ENCODE assay signal across 16 mouse cellular contexts in genomic region chr6:112093300-112093699, GRCm38 (mm10).
DNase-seq lines count a peak whose midpoint lies in the region; ATAC-seq and TF ChIP-seq lines count a peak whose summit lies in the region.
"Had no signal": no experiment of that assay in that cellular context is flagged by ENCODE, and none has a peak within 500 bp of the region (broad histone marks: within the 10 kb centered on the region; RNA-seq: fewer than 3 reads in every experiment).

No protein-coding gene starts in this region.

- H3K4me2 ChIP-seq in forebrain, embryonic 15.5 days (replicated peaks): no peak overlapping the region
- H3K4me2 ChIP-seq in forebrain, embryonic 16.5 days (ENCODE audit: low read length): no peak overlapping the region
- no peak overlapping the region for H3K4me2 ChIP-seq in embryonic facial prominence, embryonic 11.5 days (ENCODE audit: low read depth, low read length)
- H3K4me2 ChIP-seq: heart, embryonic 12.5 days; midbrain, embryonic 15.5 days; neural tube, embryonic 12.5 days had no signal

- no peaks in the 10 kb centered on the region for H3K27me3 ChIP-seq in forebrain, embryonic 15.5 days
- H3K27me3 ChIP-seq in forebrain, embryonic 16.5 days (replicated peaks; ENCODE audit: control insufficient read depth, insufficient read depth, low read length): no peaks in the 10 kb centered on the region
- no peaks in the 10 kb centered on the region for H3K27me3 ChIP-seq in embryonic facial prominence, embryonic 11.5 days (ENCODE audit: control insufficient read depth, insufficient read depth, low read length)
- H3K27me3 ChIP-seq: heart, embryonic 12.5 days; midbrain, embryonic 15.5 days; neural tube, embryonic 12.5 days had no signal

- no peaks in the 10 kb centered on the region for H3K36me3 ChIP-seq in forebrain, embryonic 15.5 days
- H3K36me3 ChIP-seq in forebrain, embryonic 16.5 days (ENCODE audit: control insufficient read depth, insufficient read depth): no peaks in the 10 kb centered on the region
- no peaks in the 10 kb centered on the region for H3K36me3 ChIP-seq in embryonic facial prominence, embryonic 11.5 days (replicated peaks; ENCODE audit: control insufficient read depth, insufficient read depth, low read depth, low read length)
- H3K36me3 ChIP-seq: heart, embryonic 12.5 days; midbrain, embryonic 15.5 days; neural tube, embryonic 12.5 days had no signal

- no peaks in the 10 kb centered on the region for H3K9me3 ChIP-seq in forebrain, embryonic 15.5 days
- H3K9me3 ChIP-seq in forebrain, embryonic 16.5 days (ENCODE audit: control insufficient read depth, low read length): no peaks in the 10 kb centered on the region
- H3K9me3 ChIP-seq in embryonic facial prominence, embryonic 11.5 days (replicated peaks; ENCODE audit: control insufficient read depth, low read length): no peaks in the 10 kb centered on the region
- H3K9me3 ChIP-seq: heart, embryonic 12.5 days; midbrain, embryonic 15.5 days; neural tube, embryonic 12.5 days had no signal

- intact Hi-C loops in left cerebral cortex, adult 2 months (cut with DNase I): loop anchor here (10.0 kb wide), 1 partner anchor 1538 kb away; no protein-coding TSS in a partner anchor
- intact Hi-C loops in heart, postnatal 25 days (cut with DNase I): no loop called here

- H3K9ac ChIP-seq in forebrain, embryonic 15.5 days (replicated peaks): no peak overlapping the region
- H3K9ac ChIP-seq in forebrain, embryonic 16.5 days (replicated peaks; ENCODE audit: low read depth, low read length): no peak overlapping the region
- H3K9ac ChIP-seq in embryonic facial prominence, embryonic 11.5 days (replicated peaks; ENCODE audit: low read length): no peak overlapping the region
- H3K9ac ChIP-seq: heart, embryonic 12.5 days; liver, embryonic 14.5 days; midbrain, embryonic 15.5 days; neural tube, embryonic 12.5 days had no signal

- WGBS in forebrain, embryonic 15.5 days: 85% methylated on average over 3 of the region's 3 CpGs
- WGBS in forebrain, embryonic 16.5 days: 85% methylated on average over 3 of the region's 3 CpGs
- 75% methylated on average over 3 of the region's 3 CpGs for WGBS in embryonic facial prominence, embryonic 11.5 days

- 0 out of 2 replicates have a peak, but pooled peaks have one; percentile 46 for ATAC-seq in forebrain, embryonic 15.5 days (replicated peaks)
- no peak for ATAC-seq in forebrain, embryonic 16.5 days
- no peak for ATAC-seq in embryonic facial prominence, embryonic 11.5 days (replicated peaks; ENCODE audit: insufficient number of reproducible peaks, low FRiP score, low TSS enrichment, low read depth)
- no peak for ATAC-seq in CD4-positive, CD25-positive, alpha-beta regulatory T cell, adult 4 months
- ATAC-seq: midbrain, embryonic 15.5 days had no signal

- H3K4me3 ChIP-seq in forebrain, embryonic 15.5 days: no peak overlapping the region
- H3K4me3 ChIP-seq in forebrain, embryonic 16.5 days (replicated peaks; ENCODE audit: low read length): no peak overlapping the region
- H3K4me3 ChIP-seq in left cerebral cortex, adult 2 months: no peak overlapping the region
- no peak overlapping the region for H3K4me3 ChIP-seq in embryonic facial prominence, embryonic 11.5 days (ENCODE audit: low read depth, low read length)
- H3K4me3 ChIP-seq: heart, embryonic 12.5 days; midbrain, embryonic 15.5 days; neural tube, embryonic 12.5 days had no signal

- no peak overlapping the region for H3K27ac ChIP-seq in forebrain, embryonic 15.5 days (replicated peaks)
- no peak overlapping the region for H3K27ac ChIP-seq in forebrain, embryonic 16.5 days (ENCODE audit: low read length)
- no peak overlapping the region for H3K27ac ChIP-seq in left cerebral cortex, adult 2 months
- H3K27ac ChIP-seq in embryonic facial prominence, embryonic 11.5 days (replicated peaks; ENCODE audit: low read depth, low read length): no peak overlapping the region
- H3K27ac ChIP-seq: liver, embryonic 14.5 days; midbrain, embryonic 15.5 days; neural tube, embryonic 12.5 days had no signal

- no peaks in the 10 kb centered on the region for H3K4me1 ChIP-seq in forebrain, embryonic 15.5 days
- no peaks in the 10 kb centered on the region for H3K4me1 ChIP-seq in forebrain, embryonic 16.5 days (replicated peaks; ENCODE audit: control insufficient read depth, insufficient read depth, low read length)
- no peaks in the 10 kb centered on the region for H3K4me1 ChIP-seq in embryonic facial prominence, embryonic 11.5 days (ENCODE audit: control insufficient read depth, insufficient read depth, low read length)
- H3K4me1 ChIP-seq: heart, embryonic 12.5 days; midbrain, embryonic 15.5 days; neural tube, embryonic 12.5 days had no signal

- DNase-seq in left cerebral cortex, adult 2 months (ENCODE audit: extremely low spot score in 1 of 2, low spot score in 2 of 2): no peak
- no peak for DNase-seq in left cerebral cortex, adult 9 months (ENCODE audit: low spot score in 2 of 2)
- DNase-seq in ES-CJ7 (ENCODE audit: low read depth, low spot score): peak; percentile 12
- DNase-seq in embryonic facial prominence, embryonic 11.5 days (ENCODE audit: low spot score): peak; percentile 19
- no peak for DNase-seq in heart, postnatal 25 days (ENCODE audit: low spot score)
- DNase-seq: adrenal gland, postnatal 25 days; gastrocnemius, postnatal 25 days; kidney, adult 18-20 months; lung, postnatal 4 days had no signal

- peak; percentile 47 for TF ChIP-seq CTCF in left cerebral cortex, adult 2 months (IDR thresholded peaks at IDR 0.05)

Comparison
In these comparisons a context has a peak if more than half of its experiments do, and no peak if none do; other contexts are left out.
1. DNase-seq: peak in ES-CJ7 (single experiment) and embryonic facial prominence, embryonic 11.5 days (single experiment); none in left cerebral cortex, adult 2 months (0 of 2), left cerebral cortex, adult 9 months (0 of 2) and heart, postnatal 25 days (single experiment).